Mouse (Mus musculus) bone marrow, adult 2 months (tissue): ENCODE results near the gene Gm45713.

ENCODE experiments used
- CTCF ChIP-seq: fragments of 200-500 bp; IDR thresholded peaks from 2 replicates; pipeline ENCODE4 v1.5.1; 2011; ENCODE audit warnings: low read length, control low read depth; ENCODE audit not compliant: control insufficient read depth, insufficient read depth
- POLR2A ChIP-seq: fragments of 200-500 bp; IDR thresholded peaks from 2 replicates; pipeline ENCODE4 v1.6.1; 2011; ENCODE audit warnings: low read depth, mild to moderate bottlenecking, control low read depth, low read length, borderline replicate concordance; ENCODE audit not compliant: control insufficient read depth

DNA sequence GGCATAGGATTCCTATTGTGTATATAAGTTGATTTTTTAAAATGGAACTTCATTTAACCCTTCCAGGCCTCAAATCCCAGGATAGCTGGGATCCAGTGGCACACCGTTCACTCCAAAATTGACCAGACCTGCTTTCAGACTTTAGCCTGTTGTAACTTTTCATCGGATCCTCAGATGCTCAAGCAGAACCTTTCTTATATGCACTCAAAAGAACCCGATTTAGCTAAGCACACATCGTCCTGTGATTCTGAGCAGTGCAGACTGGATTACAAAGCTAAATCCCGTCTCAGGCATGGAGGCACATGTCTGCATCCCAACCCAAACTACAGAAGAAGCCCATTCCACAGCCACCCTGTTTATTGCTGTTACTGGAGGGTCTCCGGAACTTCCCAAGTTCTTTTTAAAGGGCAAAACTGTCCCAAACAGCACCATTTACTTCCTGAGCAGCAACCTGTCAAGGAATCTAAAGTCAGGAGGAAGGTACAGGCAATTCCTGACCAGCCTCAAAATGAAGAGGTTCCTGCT, 8.3 kb downstream of the Gm45713 start:
- TF ChIP-seq POLR2A (no peak), CTCF (no peak)
